Mouse (Mus musculus) limb, embryonic 10.5 days (tissue): Measurements from ENCODE around the gene Cdh13. TPM values are rescaled to one million over a fixed set of nuclear protein-coding genes. Genes with fewer than 3 reads are reported as not detected.

ENCODE experiments used
- DNase-seq: peaks from one replicate; pipeline ENCODE4 v3.0.0-alpha.2; 2017; ENCODE audit warnings: low spot score
- H3K27ac ChIP-seq: fragments of 300-500 bp; sonication (generic); 2 replicates; pipeline ENCODE4 v1.5.1; 2016; ENCODE audit warnings: mild to moderate bottlenecking
- H3K27me3 ChIP-seq: fragments of 300-500 bp; sonication (generic); 2 replicates; pipeline ENCODE4 v1.6.1; 2016; ENCODE audit warnings: low read depth, mild to moderate bottlenecking; ENCODE audit not compliant: poor library complexity, severe bottlenecking
- H3K36me3 ChIP-seq: fragments of 300-500 bp; sonication (generic); 2 replicates; pipeline ENCODE4 v1.6.1; 2016; ENCODE audit warnings: mild to moderate bottlenecking, moderate library complexity
- H3K4me1 ChIP-seq: fragments of 300-500 bp; sonication (generic); 2 replicates; pipeline ENCODE4 v1.6.1; 2016
- H3K4me3 ChIP-seq: fragments of 300-500 bp; sonication (generic); 2 replicates; pipeline ENCODE4 v1.5.1; 2016; ENCODE audit warnings: mild to moderate bottlenecking, moderate library complexity
- H3K9me3 ChIP-seq: fragments of 300-500 bp; sonication (generic); replicated peaks from 2 replicates; pipeline ENCODE4 v1.6.1; 2016; ENCODE audit warnings: mild to moderate bottlenecking
- WGBS: fragments of 180-500 bp; shearing (Covaris S2); methylation state at CpG from one replicate; pipeline ENCODE4 v1.1.7; 2016; 5-methylcytosine and 5-hydroxymethylcytosine counted together
- polyA plus RNA-seq: library from polyadenylated mRNA; unstranded; fragments of >200 nt; fragmentation: Nextera tagmentation; extraction: Ambion mirVana; gene quantifications from 2 replicates; pipeline ENCODE4 v1.2.1, GENCODE M21; 2016

Cdh13 gene
- polyA plus RNA-seq, 1 experiment from 2014 or later, result 3.3 TPM

DNA sequence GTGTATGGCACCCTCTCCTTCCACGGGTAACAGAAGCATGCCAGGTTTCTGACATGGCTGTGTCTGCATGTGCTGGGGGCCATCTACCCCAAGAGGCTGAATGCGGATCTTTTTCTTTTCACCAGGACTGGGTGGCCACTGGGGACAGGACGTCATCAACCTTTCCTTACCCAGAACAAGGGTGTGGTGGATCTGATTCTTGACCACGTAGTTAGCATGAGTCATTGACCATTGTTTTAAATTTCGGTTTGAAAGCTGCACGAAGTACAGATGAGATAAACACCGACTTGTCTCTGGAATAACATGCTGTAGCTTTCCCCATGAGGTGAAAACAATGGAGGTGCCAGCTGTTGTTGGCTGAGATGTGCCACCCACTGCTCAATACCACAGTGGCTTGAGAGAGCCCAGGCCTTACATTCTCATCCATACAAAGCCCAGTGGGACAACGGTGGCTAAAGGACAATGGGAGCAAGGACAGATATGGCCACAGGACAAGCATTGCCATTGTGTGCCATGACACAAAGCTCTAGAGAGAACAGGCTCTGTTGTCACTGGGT is 161.2 kb downstream of the Cdh13 start:
- H3K36me3 ChIP-seq, result no peaks in the 10 kb centered on the region
- DNase-seq, result no peak
- no peaks in the 10 kb centered on the region for H3K9me3 ChIP-seq
- no peak overlapping the region for H3K27ac ChIP-seq
- 86% methylated on average over 8 of the region's 8 CpGs for WGBS
- no peak overlapping the region for H3K4me3 ChIP-seq
- no peaks in the 10 kb centered on the region for H3K4me1 ChIP-seq
- H3K27me3 ChIP-seq, result no peaks in the 10 kb centered on the region

DNA sequence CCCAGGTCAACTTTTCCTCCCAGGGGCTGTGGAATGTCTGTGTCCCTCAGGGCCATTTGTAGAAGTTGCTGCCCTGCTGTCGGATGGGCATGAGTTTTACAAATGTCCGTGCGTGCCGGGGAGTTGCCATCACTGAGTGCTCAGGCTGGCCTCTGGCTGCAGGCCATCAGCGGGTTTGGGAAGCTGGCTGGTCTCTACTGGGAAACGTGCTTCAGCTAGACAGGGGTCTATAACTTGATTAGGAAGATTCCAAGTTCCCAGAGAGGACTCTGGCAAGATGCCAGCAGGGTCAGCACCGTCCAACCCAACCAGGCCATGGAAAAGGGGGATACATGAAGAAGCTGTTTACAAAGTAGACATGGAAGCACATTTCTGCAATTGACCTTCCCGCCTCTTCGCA is 163.0 kb downstream of the Cdh13 start:
- no peaks in the 10 kb centered on the region for H3K27me3 ChIP-seq
- H3K36me3 ChIP-seq, result no peaks in the 10 kb centered on the region
- no peak for DNase-seq
- no peak overlapping the region for H3K27ac ChIP-seq
- H3K4me3 ChIP-seq, result no peak overlapping the region
- no peaks in the 10 kb centered on the region for H3K4me1 ChIP-seq
- H3K9me3 ChIP-seq, result no peaks in the 10 kb centered on the region
- 95% methylated on average over 9 of the region's 9 CpGs for WGBS

DNA sequence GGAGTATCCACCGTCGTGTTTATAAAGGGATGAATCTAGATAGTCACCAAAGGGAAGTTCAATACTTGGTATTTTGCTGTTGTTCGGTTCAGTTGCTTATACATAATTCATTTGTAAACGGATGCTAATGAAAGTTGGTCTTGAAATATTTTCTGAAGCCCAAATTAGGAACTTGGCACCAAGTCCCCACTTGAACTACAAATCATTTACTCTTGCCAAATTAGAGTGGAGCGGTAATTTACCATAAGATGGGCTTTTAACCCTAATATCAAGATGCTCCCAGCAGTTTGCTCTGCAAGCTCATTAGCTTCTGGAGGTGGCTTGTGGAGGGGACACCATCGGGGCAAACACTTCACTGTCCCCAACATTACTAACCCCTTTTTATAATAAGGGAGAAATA is 164.5 kb downstream of the Cdh13 start:
- no peaks in the 10 kb centered on the region for H3K9me3 ChIP-seq
- H3K4me1 ChIP-seq, result no peaks in the 10 kb centered on the region
- DNase-seq, result no peak
- WGBS, result 95% methylated on average over 6 of the region's 6 CpGs
- H3K27me3 ChIP-seq, result no peaks in the 10 kb centered on the region
- H3K36me3 ChIP-seq, result no peaks in the 10 kb centered on the region
- H3K4me3 ChIP-seq, result no peak overlapping the region
- no peak overlapping the region for H3K27ac ChIP-seq

DNA sequence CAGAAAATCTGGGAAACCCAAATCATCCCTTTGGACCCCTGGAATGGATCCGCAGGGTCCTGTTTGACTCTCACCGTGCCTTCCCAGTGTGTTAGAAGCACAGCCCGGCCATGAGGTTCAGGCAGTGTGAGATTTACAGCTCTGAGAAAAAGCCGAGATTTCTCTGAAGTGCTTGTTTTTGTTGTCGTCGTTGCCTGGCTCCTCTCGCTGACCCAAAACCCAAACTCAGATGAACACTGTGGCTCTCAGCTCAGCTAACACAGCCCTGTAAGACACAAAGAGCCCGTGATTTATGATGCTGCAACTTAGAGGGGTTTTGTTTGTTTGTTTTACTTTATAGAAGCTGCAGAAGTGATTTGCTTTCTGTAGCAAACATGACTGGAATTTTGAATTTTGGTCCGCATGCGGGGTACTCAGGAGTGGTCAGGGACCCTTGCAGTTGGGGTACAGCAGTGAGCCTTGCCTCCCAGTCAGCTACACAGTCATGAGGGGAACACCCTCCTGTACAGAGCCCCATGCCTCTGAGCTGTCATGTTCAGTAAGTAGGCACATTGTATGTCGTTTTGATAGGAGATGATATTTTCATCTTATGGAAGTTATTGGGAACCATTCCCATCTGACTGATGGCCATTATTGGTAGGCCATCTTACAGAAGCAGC is 169.0 kb downstream of the Cdh13 start:
- DNase-seq, result no peak
- 58% methylated on average over 11 of the region's 11 CpGs for WGBS

DNA sequence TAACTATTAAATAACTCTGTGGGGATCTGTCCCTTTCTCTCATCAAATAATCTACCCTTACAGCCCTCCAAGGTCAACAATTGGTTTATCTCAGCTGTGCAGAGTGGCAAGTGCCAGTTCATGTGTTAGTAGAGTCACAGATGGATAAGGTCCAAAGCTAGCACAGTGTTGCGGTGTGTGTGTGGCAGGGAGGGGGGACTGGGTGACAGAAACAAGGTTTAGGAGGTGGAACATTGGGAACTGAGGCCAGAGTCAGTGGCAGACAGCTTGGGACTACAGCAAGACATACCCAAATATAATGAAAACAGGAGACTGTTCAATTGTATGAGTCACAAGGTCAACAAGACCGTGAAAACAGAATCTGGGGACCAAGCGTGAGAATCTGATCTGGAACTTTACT is 171.7 kb downstream of the Cdh13 start:
- no peaks in the 10 kb centered on the region for H3K9me3 ChIP-seq
- H3K27ac ChIP-seq, result no peak overlapping the region
- no peak overlapping the region for H3K4me3 ChIP-seq
- H3K27me3 ChIP-seq, result no peaks in the 10 kb centered on the region
- no peak for DNase-seq
- no peaks in the 10 kb centered on the region for H3K36me3 ChIP-seq
- 94% methylated on average over 3 of the region's 3 CpGs for WGBS
- no peaks in the 10 kb centered on the region for H3K4me1 ChIP-seq

More for the DNA sequence above, 169.0 kb downstream of the Cdh13 start:
- Histone ChIP-seq H3K27me3 (no peaks in the 10 kb centered on the region), H3K36me3 (no peaks in the 10 kb centered on the region), H3K4me3 (no peak overlapping the region), H3K9me3 (no peaks in the 10 kb centered on the region), H3K27ac (no peak overlapping the region), H3K4me1 (no peaks in the 10 kb centered on the region)

DNA sequence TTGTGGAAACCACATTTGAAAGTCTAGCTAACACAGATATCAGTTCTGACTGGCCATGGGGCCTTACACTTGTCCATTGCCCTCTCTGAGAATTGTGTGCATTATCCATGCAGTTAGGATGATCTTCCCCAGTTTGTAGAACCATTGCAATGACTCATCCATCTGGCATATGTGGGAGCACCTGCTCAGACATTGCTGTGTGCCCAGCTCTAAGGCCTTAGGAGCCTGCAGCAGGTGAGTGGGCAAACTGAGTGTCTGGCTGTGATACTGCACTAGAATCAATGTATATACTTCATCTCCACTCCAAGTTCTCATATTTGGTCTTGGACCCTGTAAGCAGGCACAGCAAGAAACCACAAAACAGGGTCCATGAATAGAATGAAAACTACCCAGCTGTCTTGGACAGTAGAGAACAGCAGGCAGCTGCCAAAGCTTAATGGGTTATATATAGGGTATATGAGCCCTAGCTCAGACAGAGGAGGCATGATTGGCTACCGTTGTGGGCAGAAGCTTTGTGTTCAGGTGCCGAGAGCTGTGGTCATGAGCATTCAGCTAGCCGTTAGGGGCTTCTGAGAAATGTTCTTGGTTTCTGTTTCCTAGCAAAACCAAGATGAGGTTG is 181.9 kb downstream of the Cdh13 start:
- Histone ChIP-seq H3K9me3 (no peaks in the 10 kb centered on the region), H3K27me3 (no peaks in the 10 kb centered on the region), H3K36me3 (no peaks in the 10 kb centered on the region), H3K27ac (no peak overlapping the region), H3K4me1 (0 out of 2 replicates have a peak, but pooled peaks cover 5% of the 10 kb centered on the region), H3K4me3 (no peak overlapping the region)
- 95% methylated on average over 3 of the region's 3 CpGs for WGBS
- no peak for DNase-seq

DNA sequence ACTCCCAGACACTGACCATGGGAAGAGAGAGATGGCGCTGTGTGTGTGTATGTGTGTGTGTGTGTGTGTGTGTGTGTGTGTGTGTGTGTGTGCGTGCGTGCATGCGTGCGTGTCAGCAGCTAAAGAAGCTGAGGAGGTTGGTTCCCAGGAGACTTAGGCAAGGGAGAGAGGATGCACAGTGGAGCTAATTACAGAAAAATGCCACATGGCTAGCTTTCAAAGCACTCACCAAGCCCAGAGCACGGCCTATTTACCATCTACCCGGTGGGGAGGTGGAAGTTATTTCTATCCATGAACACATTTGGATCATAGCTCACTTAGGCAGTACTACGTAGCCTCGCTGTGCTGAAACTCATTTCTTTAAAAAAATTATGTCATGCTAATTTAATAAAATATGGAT is 194.1 kb downstream of the Cdh13 start:
- H3K27ac ChIP-seq, result no peak overlapping the region
- H3K4me1 ChIP-seq, result no peaks in the 10 kb centered on the region
- H3K9me3 ChIP-seq, result no peaks in the 10 kb centered on the region
- no peak overlapping the region for H3K4me3 ChIP-seq
- no peak for DNase-seq
- WGBS, result 89% methylated on average over 9 of the region's 9 CpGs
- no peaks in the 10 kb centered on the region for H3K27me3 ChIP-seq
- H3K36me3 ChIP-seq, result no peaks in the 10 kb centered on the region

DNA sequence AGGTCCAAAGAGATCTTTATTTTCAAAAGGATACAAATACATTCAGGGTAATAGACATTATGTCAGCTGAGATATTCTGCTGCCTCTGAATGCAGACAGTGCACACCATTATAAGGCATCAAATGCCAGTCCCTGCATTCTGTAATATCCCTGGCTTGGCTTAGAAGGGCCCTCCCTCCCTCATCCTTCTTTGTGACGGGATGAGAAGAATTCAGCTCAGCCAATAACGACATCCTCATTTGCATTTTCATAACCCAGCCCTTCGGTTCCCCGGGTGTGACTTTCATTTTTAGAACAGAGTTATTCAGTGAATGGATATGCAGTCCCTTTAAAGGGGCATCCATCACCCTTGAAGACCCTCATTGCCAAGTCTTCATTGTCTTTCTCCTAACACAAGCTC is 205.2 kb downstream of the Cdh13 start:
- 86% methylated on average over 4 of the region's 4 CpGs for WGBS
- no peaks in the 10 kb centered on the region for H3K9me3 ChIP-seq
- no peak overlapping the region for H3K27ac ChIP-seq
- no peaks in the 10 kb centered on the region for H3K4me1 ChIP-seq
- no peaks in the 10 kb centered on the region for H3K27me3 ChIP-seq
- DNase-seq, result no peak
- H3K36me3 ChIP-seq, result no peaks in the 10 kb centered on the region
- no peak overlapping the region for H3K4me3 ChIP-seq

DNA sequence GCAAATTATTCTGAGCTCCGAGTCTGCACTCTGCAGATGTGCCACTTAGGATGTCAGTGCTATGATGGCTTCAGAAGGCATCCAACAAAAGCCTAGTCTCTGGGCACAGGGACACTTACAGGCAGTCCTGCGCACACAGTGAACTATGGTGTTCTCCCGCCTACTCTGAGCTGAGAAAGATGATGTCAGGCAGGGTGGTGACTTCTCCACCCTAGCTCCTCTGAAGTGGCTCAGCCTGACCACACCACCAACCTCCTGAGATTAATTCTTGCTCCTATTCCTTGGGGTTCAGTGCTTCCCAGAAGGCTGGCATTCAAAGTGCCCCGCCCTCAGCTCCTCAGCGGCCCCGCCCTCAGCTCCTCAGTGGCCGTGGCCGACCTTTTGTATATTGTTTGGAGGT is 219.0 kb downstream of the Cdh13 start:
- Histone ChIP-seq H3K4me3 (no peak overlapping the region), H3K4me1 (peaks cover 5% of the 10 kb centered on the region; the same call in 1 of the 2 replicates), H3K9me3 (no peaks in the 10 kb centered on the region), H3K36me3 (no peaks in the 10 kb centered on the region), H3K27me3 (no peaks in the 10 kb centered on the region), H3K27ac (no peak overlapping the region)
- 82% methylated on average over 8 of the region's 8 CpGs for WGBS
- no peak for DNase-seq

DNA sequence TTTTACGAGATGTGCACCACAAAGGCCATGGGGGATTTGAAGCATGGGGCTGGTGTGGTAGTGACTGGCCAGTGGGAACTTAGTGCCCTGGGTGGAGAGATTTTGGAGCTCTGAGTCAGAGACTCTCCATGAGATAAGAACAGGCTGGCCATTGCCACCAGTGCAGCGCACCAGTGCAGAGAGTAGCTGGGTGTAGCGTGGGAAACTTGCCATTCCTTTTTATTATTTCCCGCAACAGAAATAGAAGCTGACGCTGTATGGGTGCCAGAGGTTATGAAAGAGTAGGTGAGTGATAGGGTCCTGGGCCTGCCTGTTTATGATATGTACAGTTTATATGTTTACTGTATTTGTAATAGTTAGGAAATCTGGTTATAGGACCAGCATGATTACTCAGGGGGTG is 225.9 kb downstream of the Cdh13 start:
- no peak for DNase-seq
- Histone ChIP-seq H3K4me1 (peaks cover 13% of the 10 kb centered on the region), H3K4me3 (no peak overlapping the region), H3K9me3 (no peaks in the 10 kb centered on the region), H3K36me3 (no peaks in the 10 kb centered on the region), H3K27me3 (no peaks in the 10 kb centered on the region), H3K27ac (no peak overlapping the region)
- 97% methylated on average over 5 of the region's 5 CpGs for WGBS

DNA sequence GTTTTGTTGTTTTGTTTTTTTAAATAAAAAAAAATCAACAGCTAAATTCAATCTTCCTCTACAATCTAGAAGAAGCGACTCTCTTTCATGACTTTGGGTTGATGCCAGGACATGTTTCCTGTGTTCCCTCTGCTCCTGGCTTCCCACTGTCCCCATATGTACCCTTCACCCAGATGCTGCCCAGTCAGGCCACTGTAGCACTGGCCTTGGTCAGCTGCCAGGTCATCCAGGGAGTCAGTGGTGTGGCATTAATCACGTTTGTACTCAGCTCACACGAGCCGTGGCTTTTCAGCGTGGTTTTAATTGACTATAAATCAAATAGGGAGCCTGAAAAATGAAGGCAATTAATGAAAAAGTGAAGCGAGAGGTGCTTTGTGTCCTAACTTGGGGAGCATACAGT is 229.7 kb downstream of the Cdh13 start:
- H3K9me3 ChIP-seq, result no peaks in the 10 kb centered on the region
- H3K4me3 ChIP-seq, result no peak overlapping the region
- H3K27ac ChIP-seq, result no peak overlapping the region
- DNase-seq, result no peak
- no peaks in the 10 kb centered on the region for H3K36me3 ChIP-seq
- peaks cover 27% of the 10 kb centered on the region for H3K4me1 ChIP-seq
- WGBS, result 39% methylated on average over 6 of the region's 6 CpGs
- H3K27me3 ChIP-seq, result no peaks in the 10 kb centered on the region; the same call in 1 of the 2 replicates

DNA sequence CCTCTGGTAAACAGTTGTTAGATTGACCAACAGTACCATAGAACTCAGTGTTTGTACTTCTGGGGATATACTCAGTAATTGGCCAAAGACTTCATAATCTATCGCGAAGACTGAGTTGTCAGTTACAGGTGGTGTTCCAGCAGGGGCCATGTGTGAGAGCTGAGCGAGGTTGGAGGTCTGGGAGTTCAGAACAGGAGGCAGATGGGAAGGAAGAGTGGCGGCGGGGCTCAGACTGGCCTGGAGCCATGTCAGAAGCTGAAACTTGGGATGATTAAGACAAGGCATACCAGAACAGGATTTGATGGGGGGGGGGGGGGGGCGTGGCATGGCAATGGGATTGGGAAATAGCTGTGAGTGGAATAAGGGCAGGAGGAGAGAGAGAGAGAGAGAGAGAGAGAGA is 232.1 kb downstream of the Cdh13 start:
- Histone ChIP-seq H3K4me1 (peaks cover 29% of the 10 kb centered on the region), H3K27me3 (no peaks in the 10 kb centered on the region; the same call in 1 of the 2 replicates), H3K9me3 (no peaks in the 10 kb centered on the region), H3K4me3 (no peak overlapping the region), H3K27ac (no peak overlapping the region), H3K36me3 (no peaks in the 10 kb centered on the region)
- WGBS, result 90% methylated on average over 5 of the region's 6 CpGs
- no peak for DNase-seq

DNA sequence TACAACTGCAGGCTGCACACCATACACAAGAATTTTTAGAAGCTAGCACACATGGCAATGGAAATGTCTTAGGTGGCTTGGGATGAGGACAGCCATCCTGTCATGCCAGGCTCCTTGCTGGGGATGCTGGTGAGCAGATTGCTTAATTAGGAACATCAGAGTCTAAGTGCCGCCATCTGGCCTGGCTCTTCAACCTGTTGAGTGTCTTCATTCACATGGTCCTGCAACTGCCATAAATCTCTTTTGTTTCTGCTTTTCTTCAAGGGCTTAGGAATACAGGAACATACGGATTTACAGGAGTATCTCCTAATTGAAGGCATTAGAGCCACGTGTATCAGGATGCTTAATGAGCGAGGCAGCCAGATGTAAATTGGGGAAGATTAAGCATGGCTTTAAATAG is 233.5 kb downstream of the Cdh13 start:
- WGBS, result 18% methylated on average over 4 of the region's 4 CpGs
- Histone ChIP-seq H3K9me3 (no peaks in the 10 kb centered on the region), H3K27me3 (no peaks in the 10 kb centered on the region; the same call in 1 of the 2 replicates), H3K4me1 (peaks cover 29% of the 10 kb centered on the region), H3K36me3 (no peaks in the 10 kb centered on the region), H3K4me3 (no peak overlapping the region), H3K27ac (no peak overlapping the region)
- no peak for DNase-seq
